Mouse (Mus musculus): ENCODE data around the gene Raph1. TPM values are rescaled to one million over a fixed set of nuclear protein-coding genes. Genes with fewer than 3 reads are reported as not detected.

The Raph1 gene
- total RNA-seq (2014; rRNA removed; ENCODE audit: low replicate concordance) (76.5 and 139 TPM in 2 replicates), polyA plus RNA-seq (2015; fragmentation: Nextera tagmentation; extraction: Ambion mirVana) (38.8 and 41.4 TPM in 2 replicates)

DNA sequence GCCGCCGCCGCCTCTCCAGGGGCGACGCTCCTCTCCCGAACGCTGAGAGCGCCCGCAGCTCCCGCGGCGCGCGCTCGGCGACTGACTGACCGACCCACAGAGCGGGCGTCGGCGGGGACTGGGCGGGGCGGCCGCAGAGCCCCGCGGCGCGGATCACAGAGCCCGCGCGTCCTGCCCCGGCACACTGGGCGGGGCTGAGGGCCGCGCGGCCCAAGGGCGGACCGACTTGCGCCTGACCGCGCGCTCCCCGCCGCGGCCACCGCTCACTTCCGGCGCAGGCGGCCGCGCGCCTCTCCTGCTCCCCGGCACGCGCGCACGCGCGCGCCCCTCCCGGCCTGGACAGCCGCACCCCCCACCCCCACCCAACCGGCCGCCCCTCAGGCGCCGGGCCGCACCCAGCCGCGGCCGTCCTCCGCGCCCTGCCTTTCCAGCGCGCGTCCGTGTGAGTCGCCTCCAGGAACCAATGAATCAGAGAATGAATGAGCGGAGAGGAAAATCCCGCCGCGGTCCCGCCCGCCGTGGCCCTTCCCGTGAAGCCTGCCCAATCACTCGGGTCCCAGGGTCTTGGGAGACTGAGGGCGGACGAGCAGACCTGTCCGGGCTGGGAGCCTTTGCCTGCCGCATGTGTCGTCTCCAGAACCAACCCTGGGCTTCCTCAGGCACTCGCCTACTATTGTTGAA is at the start of gene Raph1:
Gene Raph1 (minus strand): TSS at position 474 of the 681 bp plus-strand sequence.
- H3K27me3 ChIP-seq (ENCODE audit: control insufficient read depth, insufficient read depth, low read length), result no peaks in the 10 kb centered on the region
- H3K9me3 ChIP-seq (replicated peaks; ENCODE audit: control insufficient read depth, low read length), result no peaks in the 10 kb centered on the region
- WGBS, result under 1% methylated on average over 66 of the region's 92 CpGs
- peak within 1 kb of the TSS; percentile 100 for H3K27ac ChIP-seq (ENCODE audit: low read depth)
- peak; percentile 94 for DNase-seq (ENCODE audit: low spot score)
- peak; percentile 98 for ATAC-seq (ENCODE audit: insufficient read depth, low read depth)
- no peaks in the 10 kb centered on the region; the same call in 1 of the 2 replicates for H3K36me3 ChIP-seq (replicated peaks; ENCODE audit: control insufficient read depth, insufficient read depth, low read length)
- peak within 1 kb of the TSS; percentile 74 for H3K4me2 ChIP-seq (ENCODE audit: low read depth, low read length)
- H3K9ac ChIP-seq (replicated peaks; ENCODE audit: low read depth, low read length), result peak within 1 kb of the TSS; percentile 100
- TF ChIP-seq EP300 (IDR thresholded peaks at IDR 0.05; ENCODE audit: low read depth) (peak; percentile 27; the same call in 1 of the 2 replicates), CTCF (IDR thresholded peaks at IDR 0.05; ENCODE audit: low read depth) (no peak)
- H3K4me1 ChIP-seq (ENCODE audit: control insufficient read depth, insufficient read depth), result peaks cover 20% of the 10 kb centered on the region; the same call in 1 of the 2 replicates
- peak within 1 kb of the TSS; percentile 100 for H3K4me3 ChIP-seq (ENCODE audit: low read depth, low read length)

DNA sequence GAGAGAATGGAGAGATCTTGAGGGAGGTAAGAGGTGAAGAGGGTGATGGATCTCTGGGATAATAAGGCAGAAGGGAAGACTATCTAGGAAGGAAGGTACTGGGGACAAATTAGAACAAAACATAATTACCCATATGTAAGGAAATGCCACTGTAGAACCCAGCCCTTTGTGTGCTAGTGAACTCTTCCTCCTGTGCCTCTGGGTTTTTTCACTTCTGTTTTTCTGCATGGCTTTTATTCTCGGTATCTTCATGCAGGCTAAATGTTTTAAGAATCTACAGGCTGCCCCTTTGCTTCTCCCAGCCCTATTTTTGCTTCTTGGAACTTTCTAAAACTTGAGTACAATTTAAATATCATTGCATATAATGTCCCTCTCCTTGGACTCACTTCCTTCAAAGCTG is 48.8 kb upstream of the Raph1 start:
- H3K4me1 ChIP-seq (ENCODE audit: control insufficient read depth, insufficient read depth), result peaks cover 27% of the 10 kb centered on the region
- H3K4me2 ChIP-seq (ENCODE audit: low read depth, low read length), result no peak overlapping the region
- no peak overlapping the region for H3K27ac ChIP-seq (ENCODE audit: low read depth)
- no peak overlapping the region for H3K9ac ChIP-seq (replicated peaks; ENCODE audit: low read depth, low read length)
- WGBS, result 68% methylated on average over 1 of the region's 1 CpGs
- no peak for DNase-seq (ENCODE audit: low spot score)
- H3K4me3 ChIP-seq (ENCODE audit: low read depth, low read length), result no peak overlapping the region
- no peak for ATAC-seq (ENCODE audit: insufficient read depth, low read depth)
- H3K27me3 ChIP-seq (ENCODE audit: control insufficient read depth, insufficient read depth, low read length), result no peaks in the 10 kb centered on the region
- H3K36me3 ChIP-seq (replicated peaks; ENCODE audit: control insufficient read depth, insufficient read depth, low read length), result no peaks in the 10 kb centered on the region
- TF ChIP-seq EP300 (IDR thresholded peaks at IDR 0.05; ENCODE audit: low read depth) (no peak), CTCF (IDR thresholded peaks at IDR 0.05; ENCODE audit: low read depth) (no peak)
- no peaks in the 10 kb centered on the region for H3K9me3 ChIP-seq (replicated peaks; ENCODE audit: control insufficient read depth, low read length)

DNA sequence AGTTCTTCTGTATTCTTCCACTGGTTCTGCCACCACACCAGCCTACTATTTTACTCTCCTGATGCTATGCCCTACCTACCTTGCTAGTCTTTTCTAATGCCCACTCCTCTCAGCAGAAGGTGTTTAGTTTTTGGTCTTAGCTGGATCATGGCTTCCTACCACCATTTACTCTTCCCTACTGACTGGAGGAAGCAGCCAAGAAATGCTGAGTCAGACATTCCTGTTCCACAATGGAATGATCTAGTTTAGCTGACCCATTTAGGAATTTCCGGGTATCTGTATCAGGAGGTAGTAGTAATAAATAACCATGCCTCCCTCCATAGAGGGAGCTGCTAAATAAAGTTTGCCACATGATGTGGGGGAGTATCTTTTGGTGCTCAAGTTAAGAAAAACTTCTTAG is 48.0 kb upstream of the Raph1 start:
- DNase-seq (ENCODE audit: low spot score) (no peak), ATAC-seq (ENCODE audit: insufficient read depth, low read depth) (peak; percentile 66)
- H3K27ac ChIP-seq (ENCODE audit: low read depth), result 0 out of 2 replicates have a peak overlapping the region, but pooled peaks have one; percentile 14

DNA sequence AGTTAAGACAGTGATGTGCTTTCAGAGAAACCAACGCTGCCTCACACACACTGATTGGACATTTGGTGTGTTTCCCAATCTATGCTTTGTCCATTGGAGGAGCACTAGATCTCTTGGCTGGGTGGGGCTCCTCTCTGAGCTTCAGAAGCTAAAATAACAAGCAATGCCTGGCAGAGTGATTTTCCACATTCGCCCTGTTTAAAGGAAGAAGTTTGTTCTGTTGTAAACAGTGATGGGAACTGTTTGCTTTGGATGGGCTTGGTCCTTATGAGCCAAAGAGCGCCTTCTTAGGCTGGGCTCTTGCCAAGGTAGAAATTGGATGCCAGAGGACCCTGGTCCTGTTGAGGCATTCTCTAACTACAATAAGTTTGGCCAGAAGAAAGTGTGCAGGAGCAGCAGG is 45.1 kb upstream of the Raph1 start:
- Histone ChIP-seq H3K9ac (replicated peaks; ENCODE audit: low read depth, low read length) (no peak overlapping the region), H3K36me3 (replicated peaks; ENCODE audit: control insufficient read depth, insufficient read depth, low read length) (no peaks in the 10 kb centered on the region), H3K27me3 (ENCODE audit: control insufficient read depth, insufficient read depth, low read length) (no peaks in the 10 kb centered on the region), H3K27ac (ENCODE audit: low read depth) (no peak overlapping the region), H3K4me2 (ENCODE audit: low read depth, low read length) (no peak overlapping the region), H3K4me1 (ENCODE audit: control insufficient read depth, insufficient read depth) (peaks cover 27% of the 10 kb centered on the region), H3K9me3 (replicated peaks; ENCODE audit: control insufficient read depth, low read length) (no peaks in the 10 kb centered on the region), H3K4me3 (ENCODE audit: low read depth, low read length) (no peak overlapping the region)
- WGBS, result 74% methylated on average over 3 of the region's 3 CpGs
- no peak for DNase-seq (ENCODE audit: low spot score)
- no peak for ATAC-seq (ENCODE audit: insufficient read depth, low read depth)
- no peak for TF ChIP-seq CTCF (IDR thresholded peaks at IDR 0.05; ENCODE audit: low read depth)
- no peak for TF ChIP-seq EP300 (IDR thresholded peaks at IDR 0.05; ENCODE audit: low read depth)

More for the DNA sequence above, 48.0 kb upstream of the Raph1 start:
- WGBS, result 22% methylated on average over 1 of the region's 1 CpGs
- H3K4me1 ChIP-seq (ENCODE audit: control insufficient read depth, insufficient read depth), result peaks cover 27% of the 10 kb centered on the region
- H3K4me2 ChIP-seq (ENCODE audit: low read depth, low read length), result no peak overlapping the region
- H3K9ac ChIP-seq (replicated peaks; ENCODE audit: low read depth, low read length), result no peak overlapping the region
- H3K27me3 ChIP-seq (ENCODE audit: control insufficient read depth, insufficient read depth, low read length), result no peaks in the 10 kb centered on the region
- H3K4me3 ChIP-seq (ENCODE audit: low read depth, low read length), result no peak overlapping the region
- no peaks in the 10 kb centered on the region for H3K9me3 ChIP-seq (replicated peaks; ENCODE audit: control insufficient read depth, low read length)
- H3K36me3 ChIP-seq (replicated peaks; ENCODE audit: control insufficient read depth, insufficient read depth, low read length), result no peaks in the 10 kb centered on the region
- TF ChIP-seq CTCF (IDR thresholded peaks at IDR 0.05; ENCODE audit: low read depth) (no peak), EP300 (IDR thresholded peaks at IDR 0.05; ENCODE audit: low read depth) (peak; percentile 35; the same call in 1 of the 2 replicates)

DNA sequence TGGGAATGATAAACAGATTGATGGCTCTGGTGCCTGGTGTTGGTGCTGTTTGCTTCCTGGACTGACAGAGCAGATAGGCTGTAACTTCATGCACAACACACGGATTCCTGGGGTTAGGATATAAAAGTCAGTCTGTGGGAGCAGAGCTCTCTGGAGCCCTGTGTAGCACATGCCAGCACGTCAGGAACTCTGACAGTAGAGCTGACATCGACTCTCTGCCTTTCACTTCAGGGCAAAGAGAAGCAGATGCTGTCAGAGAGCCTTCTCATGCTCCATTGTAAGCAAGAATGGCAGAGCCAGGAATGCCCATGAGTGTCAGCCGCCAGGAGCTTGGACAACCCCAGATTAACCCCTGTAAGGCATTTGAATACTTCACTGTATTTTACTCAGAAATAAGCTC is 43.7 kb upstream of the Raph1 start:
- Histone ChIP-seq H3K4me2 (ENCODE audit: low read depth, low read length) (no peak overlapping the region), H3K36me3 (replicated peaks; ENCODE audit: control insufficient read depth, insufficient read depth, low read length) (no peaks in the 10 kb centered on the region), H3K9me3 (replicated peaks; ENCODE audit: control insufficient read depth, low read length) (no peaks in the 10 kb centered on the region), H3K27ac (ENCODE audit: low read depth) (peak overlapping the region; percentile 77), H3K4me1 (ENCODE audit: control insufficient read depth, insufficient read depth) (peaks cover 26% of the 10 kb centered on the region), H3K27me3 (ENCODE audit: control insufficient read depth, insufficient read depth, low read length) (no peaks in the 10 kb centered on the region), H3K4me3 (ENCODE audit: low read depth, low read length) (no peak overlapping the region), H3K9ac (replicated peaks; ENCODE audit: low read depth, low read length) (no peak overlapping the region)
- no peak for TF ChIP-seq EP300 (IDR thresholded peaks at IDR 0.05; ENCODE audit: low read depth)
- no peak for TF ChIP-seq CTCF (IDR thresholded peaks at IDR 0.05; ENCODE audit: low read depth)
- no peak; the same call in 1 of the 2 replicates for ATAC-seq (ENCODE audit: insufficient read depth, low read depth)
- no peak for DNase-seq (ENCODE audit: low spot score)
- 31% methylated on average over 4 of the region's 4 CpGs for WGBS

Measured in heart, postnatal 0 days (tissue).